Mouse (Mus musculus): ENCODE results near the gene Gm10198. TPM values are rescaled to one million over a fixed set of nuclear protein-coding genes. Genes with fewer than 3 reads are reported as not detected.
A peak's percentile ranks its signal among the peaks of the same experiment; 100 is the strongest.

Gene Gm10198
- polyA plus RNA-seq, 1 experiment from 2014 or later, result not detected

- peaks cover 5% of the 10 kb centered on the region; the same call in 1 of the 2 replicates for H3K4me1 ChIP-seq (replicated peaks)
- H3K27ac ChIP-seq (replicated peaks), result no peak overlapping the region
- H3K4me3 ChIP-seq (replicated peaks), result no peak overlapping the region
- 73% methylated on average over 7 of the region's 7 CpGs for WGBS (ENCODE audit: insufficient replicate concordance)
- no peaks in the 10 kb centered on the region for H3K9me3 ChIP-seq (replicated peaks)
- no peaks in the 10 kb centered on the region for H3K36me3 ChIP-seq (replicated peaks)
- ATAC-seq (ENCODE audit: insufficient read depth), result no peak
- H3K27me3 ChIP-seq, result no peaks in the 10 kb centered on the region
- H3K4me2 ChIP-seq, result no peak overlapping the region
- no peak overlapping the region for H3K9ac ChIP-seq
Measured at GRCm38 (mm10) chr13:111598111-111598510, 5.5 kb downstream of the Gm10198 start.

GRCm38 (mm10) chr13:111601383-111601782 lies 8.8 kb downstream of the Gm10198 start:
- no peak for ATAC-seq (ENCODE audit: insufficient read depth)
- Histone ChIP-seq H3K4me3 (replicated peaks) (no peak overlapping the region), H3K4me2 (no peak overlapping the region), H3K9ac (no peak overlapping the region), H3K36me3 (replicated peaks) (no peaks in the 10 kb centered on the region), H3K27me3 (no peaks in the 10 kb centered on the region), H3K27ac (replicated peaks) (no peak overlapping the region), H3K9me3 (replicated peaks) (no peaks in the 10 kb centered on the region), H3K4me1 (replicated peaks) (peaks cover 24% of the 10 kb centered on the region)
- 54% methylated on average over 4 of the region's 4 CpGs for WGBS (ENCODE audit: insufficient replicate concordance)

GRCm38 (mm10) chr13:111604826-111605225 lies 12.2 kb downstream of the Gm10198 start:
- H3K4me1 ChIP-seq (replicated peaks), result peaks cover 19% of the 10 kb centered on the region
- H3K9ac ChIP-seq, result no peak overlapping the region
- no peak overlapping the region for H3K4me3 ChIP-seq (replicated peaks)
- no peaks in the 10 kb centered on the region for H3K36me3 ChIP-seq (replicated peaks)
- H3K27ac ChIP-seq (replicated peaks), result peak overlapping the region; percentile 48; the same call in 1 of the 2 replicates
- WGBS (ENCODE audit: insufficient replicate concordance), result 24% methylated on average over 5 of the region's 5 CpGs
- H3K4me2 ChIP-seq, result peak overlapping the region; percentile 42
- ATAC-seq (ENCODE audit: insufficient read depth), result peak; percentile 93
- H3K9me3 ChIP-seq (replicated peaks), result no peaks in the 10 kb centered on the region
- no peaks in the 10 kb centered on the region for H3K27me3 ChIP-seq

GRCm38 (mm10) chr13:111616168-111617125 lies 23.9 kb downstream of the Gm10198 start:
- Histone ChIP-seq H3K27ac (replicated peaks) (no peak overlapping the region), H3K9ac (no peak overlapping the region), H3K4me3 (replicated peaks) (no peak overlapping the region), H3K4me2 (no peak overlapping the region), H3K36me3 (replicated peaks) (no peaks in the 10 kb centered on the region), H3K4me1 (replicated peaks) (no peaks in the 10 kb centered on the region), H3K9me3 (replicated peaks) (no peaks in the 10 kb centered on the region), H3K27me3 (no peaks in the 10 kb centered on the region)
- ATAC-seq (ENCODE audit: insufficient read depth), result no peak
- 74% methylated on average over 13 of the region's 13 CpGs for WGBS (ENCODE audit: insufficient replicate concordance)

GRCm38 (mm10) chr13:111620433-111620832 lies 27.8 kb downstream of the Gm10198 start:
- ATAC-seq (ENCODE audit: insufficient read depth), result no peak
- no peaks in the 10 kb centered on the region for H3K27me3 ChIP-seq
- H3K9me3 ChIP-seq (replicated peaks), result no peaks in the 10 kb centered on the region
- H3K9ac ChIP-seq, result no peak overlapping the region
- H3K4me3 ChIP-seq (replicated peaks), result no peak overlapping the region
- 67% methylated on average over 4 of the region's 4 CpGs for WGBS (ENCODE audit: insufficient replicate concordance)
- no peaks in the 10 kb centered on the region for H3K36me3 ChIP-seq (replicated peaks)
- H3K4me2 ChIP-seq, result no peak overlapping the region
- no peak overlapping the region for H3K27ac ChIP-seq (replicated peaks)
- no peaks in the 10 kb centered on the region for H3K4me1 ChIP-seq (replicated peaks)

GRCm38 (mm10) chr13:111622425-111622824 lies 29.8 kb downstream of the Gm10198 start:
- Histone ChIP-seq H3K27me3 (no peaks in the 10 kb centered on the region), H3K4me1 (replicated peaks) (no peaks in the 10 kb centered on the region), H3K36me3 (replicated peaks) (no peaks in the 10 kb centered on the region), H3K4me2 (no peak overlapping the region), H3K4me3 (replicated peaks) (no peak overlapping the region), H3K9ac (no peak overlapping the region), H3K27ac (replicated peaks) (no peak overlapping the region), H3K9me3 (replicated peaks) (no peaks in the 10 kb centered on the region)
- ATAC-seq (ENCODE audit: insufficient read depth), result no peak
- 82% methylated on average over 3 of the region's 3 CpGs for WGBS (ENCODE audit: insufficient replicate concordance)

- no peak overlapping the region for H3K27ac ChIP-seq (replicated peaks)
- no peak overlapping the region for H3K4me3 ChIP-seq (replicated peaks)
- H3K9me3 ChIP-seq (replicated peaks), result no peaks in the 10 kb centered on the region
- no peak overlapping the region for H3K9ac ChIP-seq
- H3K4me1 ChIP-seq (replicated peaks), result no peaks in the 10 kb centered on the region
- no peak overlapping the region for H3K4me2 ChIP-seq
- 70% methylated on average over 7 of the region's 7 CpGs for WGBS (ENCODE audit: insufficient replicate concordance)
- H3K27me3 ChIP-seq, result no peaks in the 10 kb centered on the region
- no peaks in the 10 kb centered on the region for H3K36me3 ChIP-seq (replicated peaks)
- ATAC-seq (ENCODE audit: insufficient read depth), result no peak
Measured at GRCm38 (mm10) chr13:111623112-111623511, 30.5 kb downstream of the Gm10198 start.

GRCm38 (mm10) chr13:111624115-111624514 lies 31.5 kb downstream of the Gm10198 start:
- 46% methylated on average over 6 of the region's 6 CpGs for WGBS (ENCODE audit: insufficient replicate concordance)
- H3K4me1 ChIP-seq (replicated peaks), result no peaks in the 10 kb centered on the region
- H3K27me3 ChIP-seq, result no peaks in the 10 kb centered on the region
- H3K4me2 ChIP-seq, result no peak overlapping the region
- H3K36me3 ChIP-seq (replicated peaks), result no peaks in the 10 kb centered on the region
- H3K4me3 ChIP-seq (replicated peaks), result no peak overlapping the region
- no peaks in the 10 kb centered on the region for H3K9me3 ChIP-seq (replicated peaks)
- no peak overlapping the region for H3K9ac ChIP-seq
- no peak for ATAC-seq (ENCODE audit: insufficient read depth)
- H3K27ac ChIP-seq (replicated peaks), result no peak overlapping the region

- no peaks in the 10 kb centered on the region for H3K36me3 ChIP-seq (replicated peaks)
- H3K4me2 ChIP-seq, result peak overlapping the region; percentile 55
- H3K9me3 ChIP-seq (replicated peaks), result no peaks in the 10 kb centered on the region
- peaks cover 10% of the 10 kb centered on the region for H3K4me1 ChIP-seq (replicated peaks)
- peak; percentile 70 for ATAC-seq (ENCODE audit: insufficient read depth)
- no peak overlapping the region for H3K9ac ChIP-seq
- H3K4me3 ChIP-seq (replicated peaks), result peak overlapping the region; percentile 22
- H3K27me3 ChIP-seq, result no peaks in the 10 kb centered on the region
- 15% methylated on average over 16 of the region's 16 CpGs for WGBS (ENCODE audit: insufficient replicate concordance)
- H3K27ac ChIP-seq (replicated peaks), result peak overlapping the region; percentile 30; the same call in 1 of the 2 replicates
Measured at GRCm38 (mm10) chr13:111634163-111635160, 41.9 kb downstream of the Gm10198 start.

GRCm38 (mm10) chr13:111640319-111640718 lies 47.7 kb downstream of the Gm10198 start:
- 15% methylated on average over 6 of the region's 6 CpGs for WGBS (ENCODE audit: insufficient replicate concordance)
- Histone ChIP-seq H3K4me1 (replicated peaks) (peaks cover 8% of the 10 kb centered on the region; the same call in 1 of the 2 replicates), H3K36me3 (replicated peaks) (no peaks in the 10 kb centered on the region), H3K9ac (no peak overlapping the region), H3K4me3 (replicated peaks) (no peak overlapping the region), H3K9me3 (replicated peaks) (no peaks in the 10 kb centered on the region), H3K27me3 (no peaks in the 10 kb centered on the region), H3K4me2 (no peak overlapping the region), H3K27ac (replicated peaks) (no peak overlapping the region)
- no peak for ATAC-seq (ENCODE audit: insufficient read depth)

Measured in liver, embryonic 15.5 days (tissue).